Mouse (Mus musculus): ENCODE measurements around the gene Svs6. TPM values are rescaled to one million over a fixed set of nuclear protein-coding genes. Genes with fewer than 3 reads are reported as not detected.
A peak's percentile ranks its signal among the peaks of the same experiment; 100 is the strongest.
"Not testable (repeated sequence)": the region's sequence is repeated elsewhere in the genome, so short reads cannot be mapped to it uniquely, and the experiment has no call there.

The Svs6 gene
- total RNA-seq (2022): not detected

GRCm38 (mm10) chr2:164316451-164316850, at the start of gene Svs6:
Svs6 (plus strand) TSS chr2:164316751.
- DNase-seq: not testable (repeated sequence)

GRCm38 (mm10) chr2:164278359-164278758, 38.2 kb upstream of the Svs6 start, which contains the start of gene Svs4:
Svs4 (minus strand) TSS chr2:164278459.
- DNase-seq: no peak

- DNase-seq: not testable (repeated sequence)
Measured at GRCm38 (mm10) chr2:164288968-164289367, 27.6 kb upstream of the Svs6 start, which contains the start of gene Svs3a. Svs3a (plus strand) TSS chr2:164289268.

- no peak for DNase-seq
Measured at GRCm38 (mm10) chr2:164312599-164312998, 4.0 kb upstream of the Svs6 start.

- not testable (repeated sequence) for DNase-seq
Measured at GRCm38 (mm10) chr2:164315460-164315859, 1.1 kb upstream of the Svs6 start.

GRCm38 (mm10) chr2:164320983-164321382, 4.4 kb downstream of the Svs6 start:
- DNase-seq: no peak

GRCm38 (mm10) chr2:164332440-164332839, 15.9 kb downstream of the Svs6 start, which contains the start of gene Svs5:
Svs5 (plus strand) TSS chr2:164332740.
- not testable (repeated sequence) for DNase-seq

GRCm38 (mm10) chr2:164343732-164344131, 27.2 kb downstream of the Svs6 start:
- not testable (repeated sequence) for DNase-seq

- DNase-seq: not testable (repeated sequence)
Measured at GRCm38 (mm10) chr2:164347697-164348096, 31.1 kb downstream of the Svs6 start.

GRCm38 (mm10) chr2:164348980-164349379, 32.4 kb downstream of the Svs6 start:
- no peak for DNase-seq

- no peak for DNase-seq
Measured at GRCm38 (mm10) chr2:164352697-164353096, 36.1 kb downstream of the Svs6 start.

GRCm38 (mm10) chr2:164353356-164353755, 36.8 kb downstream of the Svs6 start:
- DNase-seq: no peak

- DNase-seq: peak; percentile 10
Measured at GRCm38 (mm10) chr2:164356177-164356967, 39.8 kb downstream of the Svs6 start.

GRCm38 (mm10) chr2:164358373-164358772, 41.8 kb downstream of the Svs6 start:
- DNase-seq: no peak

GRCm38 (mm10) chr2:164359031-164359430, 42.5 kb downstream of the Svs6 start:
- DNase-seq: no peak

- no peak for DNase-seq
Measured at GRCm38 (mm10) chr2:164359668-164360067, 43.1 kb downstream of the Svs6 start.

- no peak for DNase-seq
Measured at GRCm38 (mm10) chr2:164360974-164361657, 44.6 kb downstream of the Svs6 start.

GRCm38 (mm10) chr2:164366947-164367346, 50.4 kb downstream of the Svs6 start:
- DNase-seq: no peak

Small RNA genes within 50 kb of the gene (microRNA-seq; reads per million reads assigned to microRNA genes)
- 0 reads per million in 2 experiments for gene Mir7678

Other genes starting within 250 kb of the Svs6 start
- 10 to 100 TPM; 27.4 to 38.9 (median 36.4) TPM for gene Stk4, start 246.4 kb upstream of the Svs6 start, total RNA-seq (2022)
- 10 to 100 TPM; 44.9 to 54.8 (median 45.7) TPM for gene Tomm34, start 245.6 kb upstream of the Svs6 start, total RNA-seq (2022)
- gene Kcns1, start 145.6 kb upstream of the Svs6 start, total RNA-seq (2022): under 1 TPM in 1 of 4 experiments, not detected in 3; 0.14 TPM
- gene Wfdc5, start 134.0 kb upstream of the Svs6 start, total RNA-seq (2022): not detected
- 1 to 10 TPM in 1 of 4 experiments, under 1 TPM in 2, not detected in 1; 0.40 to 4.7 (median 0.67) TPM for gene Wfdc12, start 126.1 kb upstream of the Svs6 start, total RNA-seq (2022)
- gene Wfdc15a, start 116.6 kb upstream of the Svs6 start, total RNA-seq (2022): not detected
- not detected for gene Wfdc15b, start 95.1 kb upstream of the Svs6 start, total RNA-seq (2022)
- gene Svs2, start 78.3 kb upstream of the Svs6 start, total RNA-seq (2022): not detected
- gene Svs3b, start 60.1 kb upstream of the Svs6 start, total RNA-seq (2022): not detected
- not detected for gene Svs4, start 38.3 kb upstream of the Svs6 start, total RNA-seq (2022)
- gene Svs3a, start 27.5 kb upstream of the Svs6 start, total RNA-seq (2022): not detected
- 1 to 10 TPM in 3 of 4 experiments, under 1 TPM in 1; 0.51 to 2.4 (median 2.3) TPM for gene Svs5, start 16.0 kb downstream of the Svs6 start, total RNA-seq (2022)
- gene Slpi, start 72.3 kb downstream of the Svs6 start, total RNA-seq (2022): 10 to 100 TPM in 3 of 4 experiments, 1 to 10 TPM in 1; 8.5 to 24.2 (median 22.2) TPM
- not detected for gene Rbpjl, start 86.4 kb downstream of the Svs6 start, total RNA-seq (2022)
- under 1 TPM; 0.38 to 0.81 (median 0.67) TPM for gene Matn4, start 88.4 kb downstream of the Svs6 start, total RNA-seq (2022)
- gene Sdc4, start 127.1 kb downstream of the Svs6 start, total RNA-seq (2022): 100 to 1,000 TPM in 2 of 4 experiments, 10 to 100 TPM in 2; 89.0 to 114 (median 105) TPM
- 10 to 100 TPM; 26.2 to 34.8 (median 30.9) TPM for gene Sys1, start 140.2 kb downstream of the Svs6 start, total RNA-seq (2022)
- gene Gm20458, start 144.2 kb downstream of the Svs6 start, total RNA-seq (2022): 1 to 10 TPM in 3 of 4 experiments, not detected in 1; 2.3 to 7.3 (median 4.6) TPM
- gene Trp53tg5, start 157.0 kb downstream of the Svs6 start, total RNA-seq (2022): not detected
- 10 to 100 TPM in 2 of 4 experiments, 1 to 10 TPM in 2; 5.4 to 18.3 (median 11.6) TPM for gene Dbndd2, start 169.4 kb downstream of the Svs6 start, total RNA-seq (2022)
- gene Pigt, start 180.8 kb downstream of the Svs6 start, total RNA-seq (2022): 10 to 100 TPM; 75.7 to 93.8 (median 88.6) TPM
- gene Wfdc2, start 245.7 kb downstream of the Svs6 start, total RNA-seq (2022): not detected

All from adrenal gland, adult 8-10 months (tissue).